Mouse (Mus musculus): ENCODE data around the gene Itm2c. TPM values are rescaled to one million over a fixed set of nuclear protein-coding genes. Genes with fewer than 3 reads are reported as not detected.

Itm2c gene
- polyA plus RNA-seq (2012; fragmentation: generic; extraction: Trizol): 100 to 1,000 TPM in 1 of 2 experiments, 10 to 100 TPM in 1; 49.0 to 235 TPM

DNA sequence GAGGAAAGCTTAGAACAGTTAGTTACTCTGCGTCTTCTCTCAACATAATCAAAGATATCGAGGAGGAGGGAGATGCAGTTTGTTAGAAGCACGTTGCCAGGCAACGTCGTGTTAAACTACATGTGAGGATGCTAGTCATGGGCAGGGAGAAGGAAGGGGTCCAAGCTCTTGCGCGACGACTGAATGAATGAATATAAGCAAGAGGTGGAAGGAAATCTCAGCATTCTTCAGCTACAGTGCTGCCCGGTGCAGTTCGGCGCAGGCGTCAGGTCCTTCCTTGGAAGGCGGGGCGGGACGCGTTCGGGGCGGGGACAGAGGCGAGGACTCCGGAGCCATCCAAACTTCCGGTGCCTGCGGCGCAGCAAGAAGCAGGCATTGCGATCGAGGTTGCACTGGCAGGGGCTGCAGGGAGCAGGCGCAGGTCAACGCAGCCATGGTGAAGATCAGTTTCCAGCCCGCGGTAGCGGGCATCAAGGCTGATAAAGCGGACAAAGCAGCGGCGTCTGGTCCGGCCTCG lies at the start of gene Itm2c:
TSS of gene Itm2c (plus strand) at position 51 of the 517 bp plus-strand sequence.

GRCm38 (mm10) chr1:85928057-85928687 lies 34.1 kb downstream of the Itm2c start, which contains the start of gene 4933407L21Rik:
TSS of gene 4933407L21Rik (plus strand) at chr1:85928483.

Other genes starting within 250 kb of the Itm2c start
- gene Sp100, start 244.3 kb upstream of the Itm2c start, polyA plus RNA-seq (2012; fragmentation: generic; extraction: Trizol): 1 to 10 TPM in 1 of 2 experiments, under 1 TPM in 1; 0.20 to 2.0 TPM
- gene A630001G21Rik, start 115.6 kb upstream of the Itm2c start, polyA plus RNA-seq (2012; fragmentation: generic; extraction: Trizol): under 1 TPM; 0.06 to 0.70 TPM
- 1 to 10 TPM; 1.4 to 9.6 TPM for gene Cab39, start 100.8 kb upstream of the Itm2c start, polyA plus RNA-seq (2012; fragmentation: generic; extraction: Trizol)
- gene 4933407L21Rik, start 34.2 kb downstream of the Itm2c start, polyA plus RNA-seq (2012; fragmentation: generic; extraction: Trizol): under 1 TPM in 1 of 2 experiments, not detected in 1; 0.05 TPM
- not detected for gene Gpr55, start 66.7 kb downstream of the Itm2c start, polyA plus RNA-seq (2012; fragmentation: generic; extraction: Trizol)
- gene Spata3, start 122.5 kb downstream of the Itm2c start, polyA plus RNA-seq (2012; fragmentation: generic; extraction: Trizol): not detected
- gene 2810459M11Rik, start 151.6 kb downstream of the Itm2c start, polyA plus RNA-seq (2012; fragmentation: generic; extraction: Trizol): not detected
- gene Psmd1, start 170.1 kb downstream of the Itm2c start, polyA plus RNA-seq (2012; fragmentation: generic; extraction: Trizol): 10 to 100 TPM; 22.9 to 62.4 TPM
- under 1 TPM in 1 of 2 experiments, not detected in 1; 0.07 TPM for gene Htr2b, start 217.7 kb downstream of the Itm2c start, polyA plus RNA-seq (2012; fragmentation: generic; extraction: Trizol)
- under 1 TPM; 0.25 to 0.85 TPM for gene Gm21972, start 239.4 kb downstream of the Itm2c start, polyA plus RNA-seq (2012; fragmentation: generic; extraction: Trizol)

All from C3H10T1/2 (cell line).